Mouse (Mus musculus): ENCODE data around the gene Apoc4.

DNA sequence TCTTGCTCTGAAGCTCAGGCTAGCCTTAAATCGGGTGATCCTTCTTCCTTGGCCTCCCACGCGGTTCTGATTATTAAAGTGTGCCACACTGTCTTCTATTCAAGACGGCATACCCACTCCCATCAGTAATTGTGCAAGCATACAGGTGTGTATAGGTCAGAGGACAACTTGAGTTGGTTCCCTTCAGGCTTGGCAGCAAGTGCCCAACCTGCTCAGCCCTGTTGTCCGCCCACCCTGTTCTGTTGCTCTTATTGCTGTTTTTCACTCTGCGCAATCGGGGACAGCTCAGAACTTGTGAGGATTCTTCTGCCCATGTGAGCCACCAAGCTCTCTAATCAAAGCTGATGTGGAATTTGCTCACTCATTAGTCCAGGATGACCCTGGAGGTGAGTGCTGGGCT is 24.0 kb upstream of the Apoc4 start:
- TF ChIP-seq CTCF (IDR thresholded peaks at IDR 0.05; ENCODE audit: borderline replicate concordance, control insufficient read depth, extremely low read depth, insufficient read depth, low read length, poor library complexity) (no peak), POLR2A (IDR thresholded peaks at IDR 0.05; ENCODE audit: control insufficient read depth, extremely low read depth, insufficient read depth, low read length, poor library complexity) (no peak)

All from thymus, adult 2 months (tissue).